Mouse (Mus musculus) frontal cortex, postnatal 25 days (tissue): Measurements from ENCODE around the gene Mllt6.
"Not testable (repeated sequence)": the region's sequence is repeated elsewhere in the genome, so short reads cannot be mapped to it uniquely, and the experiment has no call there.

ENCODE experiments used
- DNase-seq, 2 experiments: peaks; one replicate each; pipeline ENCODE4 v3.0.0; 2022; ENCODE audit warnings: low spot score in 2 of 2

Mllt6 gene

DNA sequence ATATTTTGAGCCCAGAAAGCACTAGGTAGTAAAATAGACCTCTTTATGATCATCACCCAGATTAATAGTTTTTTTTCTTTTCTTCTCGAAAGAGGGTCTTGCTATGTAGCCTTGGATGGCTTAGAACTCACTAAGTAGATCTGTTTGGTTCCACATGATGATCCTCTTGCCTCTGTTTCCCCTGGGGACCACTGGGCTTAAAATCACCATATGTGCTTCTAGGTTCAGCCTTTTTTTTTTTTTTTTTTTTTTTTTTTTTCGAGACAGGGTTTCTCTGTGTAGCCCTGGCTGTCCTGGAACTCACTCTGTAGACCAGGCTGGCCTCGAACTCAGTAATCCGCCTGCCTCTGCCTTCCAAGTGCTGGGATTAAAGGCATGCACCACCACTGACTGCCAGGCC is 14.7 kb upstream of the Mllt6 start:
- not testable (repeated sequence) for DNase-seq

DNA sequence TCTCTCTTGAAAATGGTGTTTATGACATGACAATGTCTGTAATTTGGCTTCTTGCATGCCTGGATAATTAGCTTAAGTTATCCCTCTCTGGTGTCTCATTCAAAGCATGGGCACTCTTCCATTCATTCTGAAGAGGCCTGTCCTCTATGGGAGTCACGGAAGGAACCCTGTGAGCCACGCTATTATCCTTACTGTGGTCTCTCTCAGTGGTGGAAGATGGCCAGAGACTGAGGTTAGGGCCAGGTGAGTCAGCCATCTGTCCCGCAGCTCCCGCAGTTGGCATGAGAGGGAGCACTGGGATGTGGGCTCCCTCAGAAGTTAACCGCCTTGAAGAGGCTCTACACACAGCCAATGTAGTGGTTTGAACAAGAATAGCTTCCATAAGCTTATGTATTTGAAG is 12.9 kb upstream of the Mllt6 start:
- no peak for DNase-seq

DNA sequence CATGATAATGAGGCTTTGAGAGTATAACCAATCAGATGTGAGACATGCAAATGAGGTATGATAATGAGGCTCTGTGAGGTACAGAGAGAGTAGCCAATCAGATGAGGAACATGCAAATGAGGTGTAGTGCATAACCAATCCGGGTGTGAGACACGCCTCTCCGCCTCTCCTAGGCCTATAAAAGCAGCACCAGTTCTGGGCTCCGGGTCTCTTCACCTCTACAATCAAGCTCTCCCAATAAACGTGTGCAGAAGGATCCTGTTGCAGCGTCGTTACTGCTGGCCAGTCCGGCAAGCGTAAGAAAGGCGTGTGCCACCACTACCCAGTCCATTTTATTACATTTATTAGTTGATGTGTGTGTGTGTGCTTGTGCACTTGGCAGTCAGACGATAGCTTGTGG is 9.8 kb upstream of the Mllt6 start:
- not testable (repeated sequence) for DNase-seq

DNA sequence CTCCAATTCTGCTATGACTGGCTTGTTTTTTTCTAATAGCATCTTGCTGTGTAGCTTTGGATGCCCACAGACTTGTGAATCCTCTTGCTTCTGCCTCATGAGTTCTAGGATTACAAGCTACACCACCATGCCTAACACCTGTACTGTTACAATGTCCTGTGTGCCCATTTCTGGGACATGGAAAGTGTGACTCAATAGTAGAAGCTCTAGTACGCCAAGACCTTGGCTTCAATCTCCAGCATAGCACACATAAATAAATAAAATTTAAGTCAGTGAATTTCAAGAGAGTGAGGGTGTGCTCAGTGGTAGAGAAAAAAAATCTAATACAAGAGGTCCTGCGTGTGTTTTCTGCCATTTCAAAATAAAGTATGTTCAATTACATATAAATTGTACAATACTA is 9.0 kb upstream of the Mllt6 start:
- DNase-seq = no peak

DNA sequence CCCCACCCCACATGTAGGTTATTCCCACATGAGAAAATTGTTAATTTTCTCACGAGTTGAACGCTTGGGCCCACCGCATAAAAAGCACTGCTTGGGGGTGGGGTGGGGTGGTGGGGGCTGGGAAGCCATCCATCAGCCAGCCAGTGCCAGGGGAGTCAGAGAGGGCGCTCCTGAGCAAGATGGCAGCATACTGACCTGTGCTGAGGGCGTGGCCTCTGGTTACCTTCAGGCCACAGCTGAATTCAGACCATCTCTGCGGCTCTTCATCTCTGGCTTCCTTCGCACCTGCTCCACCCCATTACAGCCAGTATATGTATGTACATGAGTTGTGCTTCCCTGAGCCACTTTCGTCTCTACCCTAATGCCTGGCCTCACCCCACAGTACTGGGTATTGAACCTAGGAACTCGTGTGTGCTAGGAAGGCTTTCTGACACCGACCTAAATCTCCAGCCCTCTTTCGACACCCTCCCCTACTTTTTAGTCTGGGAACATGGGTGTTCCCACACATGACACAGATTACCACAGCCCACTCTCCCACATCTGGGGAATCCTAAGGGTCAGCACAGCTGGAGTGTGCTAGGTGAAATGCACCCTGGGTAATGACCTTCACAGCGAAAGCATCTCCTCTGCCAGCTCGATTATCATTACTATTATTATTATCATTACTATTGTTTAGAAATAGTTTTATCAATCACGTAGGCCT is 6.8 kb upstream of the Mllt6 start:
- no peak for DNase-seq

DNA sequence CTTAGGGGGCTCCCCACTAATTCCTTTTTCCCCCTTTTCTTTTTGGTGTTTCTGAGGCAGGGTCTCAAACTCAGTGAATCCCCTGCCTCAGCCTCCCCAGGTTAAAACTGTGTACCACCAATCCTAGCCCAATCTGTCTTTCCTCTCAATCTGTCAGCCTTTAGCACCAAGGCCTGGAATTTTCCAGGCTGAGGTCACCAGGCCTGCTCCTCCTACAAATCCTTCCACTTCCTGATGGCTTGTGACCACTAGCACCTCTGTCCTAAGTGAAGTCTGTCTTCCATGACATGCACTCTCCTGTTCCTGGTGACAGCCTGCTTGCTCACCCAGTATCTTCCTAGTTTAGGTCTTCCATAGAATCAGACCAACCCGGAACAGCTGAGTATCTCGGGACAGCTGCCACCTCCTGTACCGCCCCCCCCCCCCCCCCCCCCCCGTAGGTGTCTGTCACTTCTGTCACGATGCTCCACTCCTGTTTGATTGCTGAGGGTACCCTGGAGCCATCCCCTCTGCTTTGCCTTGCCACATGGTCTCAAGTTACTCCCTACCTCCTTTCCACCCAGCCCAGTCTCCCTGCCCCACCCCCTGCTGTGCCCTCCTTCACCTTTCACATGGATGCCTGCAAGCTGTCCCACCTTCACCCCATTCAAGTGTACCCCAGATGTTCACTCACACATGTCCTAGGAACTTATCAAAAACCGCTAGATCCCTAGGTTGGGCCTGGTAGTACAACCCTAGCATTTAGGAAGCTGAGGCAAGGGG is 5.8 kb upstream of the Mllt6 start:
- DNase-seq = no peak

DNA sequence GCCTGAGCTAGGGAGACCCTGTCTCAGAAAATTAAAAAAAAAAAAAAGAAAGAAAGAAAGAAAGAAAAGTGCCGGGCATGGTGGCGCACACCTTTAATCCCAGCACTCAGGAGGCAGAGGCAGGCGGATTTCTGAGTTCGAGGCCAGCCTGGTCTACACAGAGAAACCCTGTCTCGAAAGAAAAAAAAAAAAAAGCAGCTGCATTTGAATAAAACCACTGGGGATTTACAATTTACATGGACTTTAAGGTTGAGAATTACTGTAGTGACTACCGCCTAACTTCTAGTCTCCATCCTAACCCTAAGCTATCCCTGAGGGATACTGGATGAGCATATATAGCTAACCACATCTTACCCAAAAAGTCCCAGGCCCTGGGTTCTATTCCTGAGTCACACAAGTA is 5.2 kb upstream of the Mllt6 start:
- not testable (repeated sequence) for DNase-seq

DNA sequence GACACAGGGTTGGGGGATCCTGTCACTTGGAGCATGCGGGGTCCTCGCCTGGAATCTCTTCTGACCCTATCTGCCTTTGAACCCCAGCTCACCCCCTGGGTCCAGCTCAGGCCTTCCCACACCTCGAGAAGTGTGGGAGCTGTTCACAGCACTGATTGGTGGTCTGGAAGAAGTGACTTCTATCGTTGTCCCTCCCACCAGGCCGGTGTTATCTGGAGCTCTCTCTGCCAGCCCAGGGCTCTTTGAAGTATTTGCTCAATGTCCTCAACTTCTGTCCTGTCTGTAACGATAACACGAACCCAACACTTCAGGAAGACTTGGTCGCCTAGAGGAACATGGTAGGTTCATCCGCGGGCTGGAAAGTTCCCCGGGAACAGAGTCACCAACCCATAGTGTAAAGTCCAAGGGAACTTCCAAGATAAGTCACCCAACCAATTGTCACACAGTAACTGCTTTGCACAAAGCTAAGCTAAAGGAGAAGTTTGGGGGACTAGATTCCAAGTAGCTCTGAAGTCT is 4.4 kb upstream of the Mllt6 start:
- DNase-seq = no peak

DNA sequence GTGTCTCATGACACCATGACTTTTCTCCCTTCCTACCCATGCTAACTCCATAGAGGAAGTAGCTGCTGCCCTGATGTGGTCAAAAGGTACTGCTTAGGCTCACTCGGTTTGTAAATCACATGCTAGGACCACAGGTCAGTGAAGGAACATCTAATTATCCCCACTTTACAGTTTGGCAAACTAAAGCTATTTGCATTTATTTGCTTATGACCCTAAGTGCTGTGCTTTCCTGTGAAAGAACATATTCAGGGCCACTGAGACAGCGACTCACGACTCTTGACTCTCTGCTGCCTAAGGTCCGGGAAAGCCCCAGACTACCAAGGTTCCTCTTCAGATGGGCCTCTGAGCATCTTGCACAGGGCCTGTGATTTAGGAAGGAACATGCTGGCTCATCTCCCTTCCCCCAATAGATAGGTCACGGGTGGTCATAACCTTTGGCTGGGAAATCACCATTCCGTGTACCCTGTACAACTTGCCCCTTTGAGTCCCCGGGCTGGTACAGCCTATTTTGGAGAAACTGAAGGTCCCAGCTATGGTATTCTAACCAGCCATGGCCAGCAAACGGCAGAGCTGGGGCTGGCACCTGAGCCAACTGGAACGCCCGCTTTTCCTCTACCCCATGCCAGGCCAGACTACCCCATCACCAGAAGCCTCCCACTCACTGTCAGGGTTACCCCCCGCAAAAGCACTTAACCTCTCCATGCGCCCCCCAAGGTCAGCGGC is 3.8 kb upstream of the Mllt6 start:
- no peak for DNase-seq

DNA sequence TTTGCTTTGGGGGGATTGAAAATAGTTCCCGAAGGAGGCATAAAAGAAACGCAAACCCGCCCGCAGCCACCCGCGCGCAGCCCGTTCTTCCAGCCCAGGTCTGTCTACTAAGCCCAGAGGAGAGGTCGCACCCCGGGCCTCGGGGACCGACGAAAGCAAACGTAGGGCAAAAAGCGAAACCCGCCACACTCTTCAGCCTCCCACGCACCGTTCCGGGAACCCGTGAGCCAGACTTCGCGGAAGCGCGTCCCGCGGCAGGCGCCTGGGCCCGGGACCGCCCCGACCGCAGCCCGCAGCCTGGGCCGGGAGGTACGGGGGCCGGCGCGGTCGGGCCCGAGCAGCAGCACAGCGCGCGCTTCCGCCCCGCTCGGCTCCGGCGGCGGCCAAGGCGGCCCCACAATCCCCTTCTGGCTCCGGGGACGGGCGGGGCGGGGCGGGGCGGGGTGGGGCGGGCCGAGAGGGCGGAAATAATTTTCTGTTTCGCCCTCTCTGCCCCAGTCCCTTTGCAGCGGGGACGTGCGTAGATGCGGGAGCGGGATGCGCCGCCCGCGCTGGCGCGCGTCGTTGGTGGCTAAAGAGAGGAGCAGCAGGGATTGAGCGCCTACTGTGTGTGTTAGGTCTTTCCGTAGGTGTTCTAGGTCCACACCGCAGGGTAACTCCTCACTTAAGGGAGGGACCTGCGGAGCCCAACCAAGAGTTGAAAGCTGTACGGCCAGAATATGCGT is 3.1 kb upstream of the Mllt6 start:
- peak; percentile 58 to 62 for DNase-seq

DNA sequence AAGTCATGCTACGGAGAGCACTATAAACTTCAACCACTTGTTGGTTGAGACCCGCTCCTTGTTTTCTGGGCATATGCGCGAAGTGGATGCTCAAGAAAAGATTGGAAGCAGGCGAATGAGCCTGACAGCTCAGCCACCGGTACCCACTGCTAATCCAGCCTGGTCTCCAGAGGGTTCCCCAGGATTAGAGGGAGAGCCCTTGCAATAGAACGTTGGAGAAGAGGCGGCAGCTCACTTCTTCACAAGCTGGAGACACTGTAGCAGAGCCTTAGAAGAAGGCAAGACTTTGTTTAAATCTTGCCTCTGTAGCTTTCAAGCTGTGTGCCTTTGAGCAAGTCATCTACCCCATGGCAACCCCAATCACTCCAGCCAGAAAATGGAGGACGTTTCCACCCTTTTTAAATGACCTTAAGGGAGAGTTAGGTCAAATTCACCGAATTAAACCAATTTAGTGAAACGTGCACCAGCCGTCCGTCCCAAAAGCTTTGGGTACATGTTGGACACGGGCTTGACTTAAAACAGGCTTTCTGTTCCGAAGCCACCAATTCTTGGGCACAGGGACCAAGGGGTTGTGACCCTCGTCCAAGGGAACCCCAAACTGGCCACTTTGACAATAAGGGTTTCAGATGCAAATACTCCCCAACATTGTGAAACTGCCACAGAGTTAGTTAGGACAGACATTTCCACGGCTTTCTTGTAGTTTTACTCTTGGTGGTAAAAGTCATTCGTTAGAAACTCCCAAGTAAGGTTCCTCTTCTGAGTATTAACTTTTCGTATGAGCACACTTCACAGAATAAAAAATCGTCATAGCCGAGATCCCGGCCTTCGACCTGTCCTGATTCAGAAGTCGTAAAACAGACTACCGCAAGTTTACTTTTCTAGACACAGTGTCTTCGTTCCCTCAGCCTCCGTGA is 2.2 kb upstream of the Mllt6 start:
- no peak for DNase-seq

DNA sequence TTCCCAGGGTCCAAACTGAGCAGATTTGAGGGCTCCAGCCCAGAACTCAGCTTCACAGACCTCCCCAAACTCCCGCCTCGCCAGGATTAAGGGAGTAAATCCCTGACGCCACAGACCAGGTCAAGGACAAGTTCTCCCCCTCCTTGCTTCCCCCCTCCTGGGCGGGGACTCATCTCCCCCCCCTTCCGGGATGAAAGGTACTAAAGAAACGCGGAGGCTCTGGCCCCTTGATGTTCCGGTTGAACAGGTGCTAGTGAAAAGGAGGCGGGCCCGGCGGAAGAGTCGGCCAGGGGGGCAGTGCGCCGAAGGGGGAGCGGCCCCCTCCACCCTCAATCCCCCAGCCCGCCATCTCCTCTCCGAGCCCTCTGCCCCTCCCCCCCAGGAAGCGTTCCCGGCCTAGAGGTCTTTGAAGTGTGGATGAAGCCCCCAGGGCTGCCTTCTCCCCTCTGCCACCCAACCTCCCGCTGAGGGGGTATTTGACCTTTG is 1.5 kb upstream of the Mllt6 start:
- DNase-seq = no peak

DNA sequence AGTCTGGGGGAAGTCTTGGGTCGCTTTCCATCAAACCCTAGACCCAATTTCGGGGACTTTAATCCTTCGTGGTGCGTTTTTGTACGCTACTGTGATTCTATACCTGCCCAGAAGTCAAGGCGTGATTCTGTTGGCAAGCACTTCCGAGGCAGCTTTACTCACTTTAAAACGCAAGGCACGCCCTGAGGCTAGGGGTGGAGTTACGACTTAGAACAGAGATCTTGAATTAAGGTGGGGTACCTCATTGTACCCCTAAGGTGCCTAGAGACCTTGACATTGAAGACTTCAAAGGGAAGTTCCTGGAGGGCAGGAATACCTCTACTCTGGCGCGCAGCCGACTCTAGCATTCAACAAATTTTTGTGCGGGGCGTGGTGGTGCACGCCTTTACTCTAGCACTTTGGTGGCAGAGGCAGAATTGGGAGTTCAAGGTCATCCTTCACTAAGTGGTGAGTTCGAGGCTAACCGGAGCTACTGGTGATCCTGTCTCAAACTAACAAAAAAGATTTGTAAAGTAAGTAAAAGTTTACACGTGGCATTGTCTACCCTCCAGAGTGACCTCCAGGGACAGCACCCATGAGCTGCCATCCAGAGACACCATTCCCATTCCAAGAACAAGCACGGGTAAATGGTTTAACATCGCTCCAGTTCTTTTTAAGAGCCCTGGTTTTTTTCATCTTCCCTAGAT is 864 bp upstream of the Mllt6 start:
- no peak for DNase-seq

DNA sequence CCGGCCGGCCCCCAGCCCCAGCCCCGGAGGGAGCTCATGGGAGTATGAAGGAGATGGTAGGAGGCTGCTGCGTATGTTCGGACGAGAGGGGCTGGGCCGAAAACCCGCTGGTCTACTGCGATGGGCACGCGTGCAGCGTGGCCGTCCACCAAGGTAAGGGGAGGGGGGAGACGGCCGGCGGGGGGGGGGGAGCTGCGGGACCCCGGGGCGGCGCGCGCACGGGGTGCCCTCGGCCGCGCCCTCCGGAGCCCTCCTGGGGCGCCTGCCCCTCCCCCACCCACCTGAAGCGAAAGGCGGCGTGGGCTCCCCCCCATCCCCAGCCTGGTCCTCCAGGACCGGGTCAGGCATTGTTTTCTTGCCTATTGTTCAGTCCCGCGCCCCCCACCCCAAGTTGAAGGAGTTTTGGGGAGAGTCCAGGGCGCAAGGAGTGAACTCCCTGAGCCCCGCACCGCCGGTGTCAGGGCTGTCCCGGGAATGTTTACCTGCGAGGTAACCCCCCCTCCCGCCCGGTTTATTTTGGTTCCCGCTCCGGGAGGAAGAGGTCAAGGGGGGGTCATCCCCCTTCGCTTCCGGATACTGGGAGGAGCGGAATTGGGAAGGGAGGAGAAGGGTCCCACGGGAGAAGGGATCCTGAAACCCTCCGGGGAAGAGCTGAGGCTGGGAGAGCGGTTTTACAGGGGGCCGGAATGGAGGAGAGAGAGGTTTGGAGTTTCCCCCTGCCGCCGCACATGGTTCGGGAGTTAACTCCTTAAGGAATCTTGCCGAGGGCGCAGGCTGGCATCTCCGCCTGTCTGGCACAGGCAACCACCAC is 519 bp downstream of the Mllt6 start:
- no peak for DNase-seq

DNA sequence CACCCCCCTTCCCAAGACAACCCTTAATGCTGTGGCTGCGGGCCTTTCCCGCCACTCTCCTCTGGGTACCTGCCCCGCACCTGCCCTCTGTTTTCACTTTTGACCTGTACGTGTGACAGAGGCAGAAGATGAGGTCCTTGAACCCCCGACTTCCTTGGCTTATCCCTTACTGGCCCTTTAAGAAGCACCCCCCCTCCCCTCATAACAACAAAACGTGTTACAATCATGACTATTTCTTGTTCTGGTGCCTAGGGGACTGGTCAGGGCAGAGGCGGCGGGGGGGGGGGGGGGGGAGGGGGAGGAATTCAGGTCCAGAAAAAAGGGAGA is 1.1 kb downstream of the Mllt6 start:
- no peak for DNase-seq

DNA sequence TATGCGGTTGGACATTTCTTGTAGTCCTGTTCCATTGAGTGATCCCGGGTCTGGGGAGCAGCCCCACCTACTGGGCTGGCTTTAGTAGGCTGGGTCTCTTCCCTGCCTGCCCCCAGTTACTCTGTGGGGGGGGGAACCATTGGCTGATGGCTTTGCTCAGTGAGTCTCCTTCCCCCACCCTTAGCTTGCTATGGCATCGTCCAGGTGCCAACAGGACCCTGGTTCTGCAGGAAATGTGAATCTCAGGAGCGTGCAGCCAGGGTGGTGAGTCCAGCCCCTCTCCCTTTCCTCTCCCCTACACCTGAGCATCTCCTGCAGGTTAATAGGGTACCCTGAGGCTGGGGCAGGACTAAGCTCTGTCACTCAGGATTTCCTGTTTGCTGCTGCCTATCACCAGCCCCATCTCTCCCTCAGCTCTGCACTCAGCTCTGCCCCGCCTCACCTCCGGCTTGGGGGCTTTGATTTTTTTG is 1.6 kb downstream of the Mllt6 start:
- DNase-seq = no peak

DNA sequence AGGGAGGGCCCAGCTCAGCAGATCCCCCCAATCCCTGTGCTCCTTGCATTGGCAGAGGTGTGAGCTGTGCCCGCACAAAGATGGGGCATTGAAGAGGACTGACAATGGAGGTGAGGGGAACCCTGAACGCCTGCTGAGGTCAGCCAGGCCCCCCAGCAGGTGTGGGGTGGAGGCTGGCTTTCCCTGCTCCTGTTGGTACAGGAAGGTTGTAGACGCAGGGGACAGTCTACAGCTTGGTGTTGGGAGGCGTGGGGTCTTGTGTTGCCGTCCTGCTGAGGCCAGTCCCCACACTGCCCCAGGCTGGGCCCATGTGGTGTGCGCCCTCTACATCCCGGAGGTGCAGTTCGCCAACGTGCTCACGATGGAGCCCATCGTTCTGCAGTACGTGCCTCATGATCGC is 2.2 kb downstream of the Mllt6 start:
- no peak for DNase-seq

DNA sequence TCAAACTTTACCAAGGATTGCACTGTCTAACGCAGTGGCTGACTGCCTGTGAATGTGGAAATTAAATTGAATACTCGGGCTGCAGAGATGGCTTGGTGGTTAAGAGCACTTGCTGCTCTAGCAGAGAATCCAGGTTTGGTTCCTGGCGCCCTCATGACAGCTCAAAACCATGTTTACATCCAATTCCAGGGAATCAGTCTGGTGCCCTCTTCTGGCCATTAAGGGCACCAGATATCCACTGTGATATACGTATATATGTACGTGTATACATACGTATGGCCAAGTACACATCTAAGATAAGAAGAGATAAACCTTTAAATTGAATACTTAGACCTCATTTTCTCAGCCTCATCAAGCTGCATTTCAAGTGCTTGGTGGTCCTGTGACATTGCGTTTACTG is 3.0 kb downstream of the Mllt6 start:
- no peak for DNase-seq

DNA sequence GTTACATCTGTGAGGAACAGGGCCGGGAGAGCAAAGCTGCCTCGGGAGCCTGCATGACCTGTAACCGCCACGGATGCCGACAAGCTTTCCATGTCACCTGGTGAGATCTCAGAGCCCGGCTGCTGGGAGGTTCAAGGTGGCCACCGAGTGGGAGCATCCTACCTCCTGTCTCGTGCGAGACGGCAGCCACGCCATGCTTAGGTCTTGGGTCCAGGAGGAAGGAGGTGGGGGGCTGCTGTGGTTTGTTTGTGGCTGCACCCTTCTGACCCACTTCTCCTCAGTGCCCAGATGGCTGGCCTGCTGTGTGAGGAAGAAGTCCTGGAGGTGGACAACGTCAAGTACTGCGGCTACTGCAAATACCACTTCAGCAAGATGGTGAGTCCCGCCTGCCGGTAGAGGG is 3.6 kb downstream of the Mllt6 start:
- DNase-seq = no peak
